In the genomic region with DNA sequence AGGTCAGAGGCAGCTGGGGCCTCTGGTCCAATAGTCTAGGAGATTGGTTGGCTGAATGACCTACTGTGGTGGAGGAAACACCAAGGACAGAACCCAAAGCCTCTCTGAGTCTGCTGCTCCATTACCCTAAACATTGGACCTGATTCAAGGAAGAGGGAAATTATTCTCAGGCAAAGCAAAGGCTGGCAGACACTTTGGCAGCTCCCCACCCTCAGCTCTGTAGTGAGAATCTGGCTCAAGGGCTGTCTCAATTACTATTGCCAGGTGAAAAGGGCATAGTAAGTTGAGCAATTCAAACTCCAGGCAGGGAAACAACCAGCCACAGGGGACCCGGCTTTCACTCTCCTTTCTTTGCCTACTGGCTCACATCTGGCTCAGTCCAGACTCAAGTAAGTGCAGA, we compare ENCODE assay signal across 16 mouse cellular contexts. TPM values are rescaled to one million over a fixed set of nuclear protein-coding genes. Genes with fewer than 3 reads are reported as not detected.
DNase-seq lines count a peak whose midpoint lies in the region.
"Had no signal": no experiment of that assay in that cellular context is flagged by ENCODE, and none has a peak within 500 bp of the region (broad histone marks: within the 10 kb centered on the region; RNA-seq: fewer than 3 reads in every experiment).

No protein-coding gene starts in this region.

- DNase-seq in adrenal gland, postnatal 10 days = peak; percentile 23
- no peak for DNase-seq in adrenal gland, adult 8-10 months
- DNase-seq in cerebellum, postnatal 14 days = peak; percentile 37 to 59
- DNase-seq in cerebellum, postnatal 4 days (ENCODE audit: low spot score in 2 of 2) = no peak
- DNase-seq in 3T3-L1 (ENCODE audit: low read depth, low spot score) = peak; percentile 3
- peak; percentile 6 for DNase-seq in fibroblast of lung, adult 2 months (ENCODE audit: low read depth)
- no peak for DNase-seq in retina, embryonic 14.5 days (ENCODE audit: low spot score)
- DNase-seq: adrenal gland, postnatal 25 days; B cell, adult 2 months; cerebellum, adult 9-11 months; gastrocnemius, postnatal 25 days; heart, adult 18-20 months; heart, postnatal 10 days; heart, postnatal 36 days had no signal

RNA-seq across cellular contexts. Expression of a gene that starts 6.5 kb away (rescaled TPM):
- 1 to 10 TPM in 1 of 2 experiments, under 1 TPM in 1; 0.60 to 1.3 TPM for total RNA-seq in adrenal gland, postnatal 10 days (2021)
- total RNA-seq in adrenal gland, adult 8-10 months (2022) = under 1 TPM; 0.09 to 0.19 (median 0.13) TPM
- total RNA-seq: adrenal gland, postnatal 25 days; common myeloid progenitor, adult 5-6 weeks; G1E had no signal

Comparison
In these comparisons a context has a peak if more than half of its experiments do, and no peak if none do; other contexts are left out.
1. DNase-seq: peak in adrenal gland, postnatal 10 days (single experiment), cerebellum, postnatal 14 days (2 of 2), 3T3-L1 (single experiment) and fibroblast of lung, adult 2 months (single experiment); none in adrenal gland, adult 8-10 months (single experiment), cerebellum, postnatal 4 days (0 of 2) and retina, embryonic 14.5 days (single experiment).